Mouse (Mus musculus): ENCODE measurements around the gene Nxn. TPM values are rescaled to one million over a fixed set of nuclear protein-coding genes. Genes with fewer than 3 reads are reported as not detected.

The Nxn gene
- total RNA-seq (2022): 10 to 100 TPM in 3 of 4 experiments, 1 to 10 TPM in 1; 9.2 to 12.2 (median 10.6) TPM

DNA sequence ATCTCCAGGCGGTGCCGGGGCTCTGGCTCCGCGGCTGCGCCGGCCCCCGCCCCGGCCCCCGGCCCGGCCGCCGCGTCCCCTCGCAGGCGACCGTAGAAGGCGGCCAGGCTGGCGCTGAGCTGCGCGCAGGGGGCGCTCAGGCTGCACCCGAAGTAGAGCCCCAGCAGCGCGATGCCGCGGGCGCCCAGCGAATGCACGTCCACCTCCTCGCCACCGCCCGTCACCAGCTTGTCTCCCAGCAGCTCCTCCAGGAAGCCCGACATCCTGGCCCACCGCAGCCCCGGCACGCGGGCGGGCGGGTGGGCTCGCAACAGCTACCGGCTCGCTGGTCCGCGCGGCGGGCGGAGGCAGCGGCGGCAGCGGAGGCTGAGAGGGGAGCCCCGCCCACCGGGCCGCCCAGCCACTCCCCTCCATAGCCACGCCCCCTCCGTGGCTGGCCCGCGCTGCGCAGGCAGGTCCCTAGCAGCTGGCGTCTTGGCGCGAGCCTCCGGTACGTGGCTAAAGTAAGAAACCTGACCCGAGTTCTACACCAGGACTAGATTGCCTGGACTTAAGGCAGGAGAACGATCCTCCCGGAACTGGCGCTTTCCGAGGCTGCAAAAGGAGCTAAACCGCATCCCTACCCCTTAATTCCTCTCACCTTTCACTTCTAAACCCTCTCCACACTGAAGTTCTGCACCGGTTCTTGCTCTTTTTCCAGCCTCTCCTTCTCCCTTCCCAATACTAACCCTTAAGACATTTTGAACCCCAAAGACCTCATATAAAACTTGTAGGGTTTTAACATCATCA, at the start of gene Nxn:
Gene Nxn, minus strand, starts transcription at position 343 of the 789 bp plus-strand sequence.
- DNase-seq (ENCODE audit: low spot score in 2 of 2): peak in 1 of 2 experiments; percentile 72

DNA sequence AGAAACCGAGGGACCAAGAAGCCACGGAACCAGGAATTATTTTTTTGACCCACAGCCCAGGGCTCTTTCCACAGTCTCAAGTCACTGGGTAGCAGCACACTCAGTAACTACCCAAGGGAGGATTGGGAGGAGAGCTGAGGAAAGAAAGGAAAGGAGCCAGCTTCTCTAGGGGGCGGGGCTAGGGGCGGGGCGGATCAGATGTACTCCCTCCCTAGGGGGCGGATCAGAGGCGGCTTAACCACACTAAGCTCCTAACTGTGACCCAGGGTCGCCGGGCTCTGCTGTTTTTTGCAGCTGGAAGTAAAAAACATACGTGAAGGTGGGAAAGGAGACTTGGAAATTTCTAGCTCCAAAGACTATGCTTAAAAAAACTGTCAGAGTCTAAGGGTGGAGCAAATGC, 47.3 kb upstream of the Nxn start:
- DNase-seq (ENCODE audit: low spot score in 2 of 2): no peak

DNA sequence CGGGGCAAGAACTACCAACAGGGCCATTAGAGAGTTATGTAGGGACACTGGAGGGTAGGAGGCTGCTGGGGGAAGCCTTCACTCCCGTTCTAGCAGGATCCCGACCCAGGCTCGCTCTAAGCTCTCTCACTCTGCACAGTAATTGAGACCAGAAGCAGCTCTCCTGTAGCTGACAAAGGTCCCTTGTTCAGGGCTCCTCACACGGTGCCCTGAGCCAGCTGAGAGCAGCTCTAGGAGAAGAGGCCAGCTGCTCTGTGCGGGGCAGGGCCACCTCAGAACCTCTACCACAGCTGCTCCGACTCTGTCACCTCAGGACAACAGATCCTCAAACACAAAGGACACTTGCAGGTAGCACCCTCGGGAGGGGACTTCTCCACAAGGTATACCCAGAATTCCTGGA, 46.5 kb upstream of the Nxn start:
- DNase-seq (ENCODE audit: low spot score in 2 of 2): no peak

DNA sequence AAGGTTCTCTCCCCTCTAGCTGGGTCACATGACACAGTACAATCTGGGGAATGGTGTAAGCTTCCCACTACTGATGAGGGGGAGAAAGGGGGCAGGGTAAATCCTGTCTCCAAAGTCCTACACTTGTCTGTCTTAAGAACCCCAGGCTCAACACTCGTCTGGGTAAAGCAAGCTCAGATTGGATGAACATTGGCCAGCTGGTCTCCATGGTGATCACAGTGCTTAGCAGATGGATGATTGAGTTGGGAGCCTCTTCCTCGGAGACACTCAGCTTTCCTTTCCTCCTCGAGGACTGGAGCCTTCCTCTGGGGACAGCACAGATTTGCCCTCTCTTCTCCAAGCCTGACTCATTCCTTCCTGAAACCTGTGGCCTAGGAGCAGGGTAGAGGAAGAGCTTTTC, 40.7 kb upstream of the Nxn start:
- peak; percentile 68 to 74 for DNase-seq (ENCODE audit: low spot score in 2 of 2)

DNA sequence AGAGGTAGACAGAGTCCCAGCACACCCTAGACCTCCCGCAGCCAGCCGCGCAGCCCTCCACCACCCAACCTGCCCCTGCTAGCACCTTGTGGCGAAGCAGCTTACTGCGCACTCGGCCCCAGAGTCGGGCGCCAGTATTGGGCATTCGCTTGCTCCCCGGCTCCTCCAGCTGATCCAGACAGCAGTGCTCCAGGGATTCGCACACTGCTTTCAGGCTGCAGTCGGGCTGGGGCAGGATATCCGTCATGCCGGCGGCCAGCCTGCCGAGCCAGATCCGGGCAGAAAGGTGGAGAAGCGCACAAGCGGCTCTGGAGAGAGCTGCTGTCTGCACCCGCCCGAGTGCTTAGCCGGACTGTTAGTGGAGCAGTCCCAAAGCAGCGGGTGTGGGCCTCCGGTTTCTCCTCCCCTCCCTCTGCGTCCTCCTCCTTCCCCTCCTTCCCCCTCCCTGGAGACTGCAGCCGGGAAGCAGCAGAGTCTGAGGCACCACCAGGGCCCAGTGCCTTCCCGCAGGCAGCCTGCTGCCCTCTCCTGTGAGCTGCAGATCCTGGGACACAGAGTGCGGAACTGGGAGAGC, 38.0 kb upstream of the Nxn start:
- no peak for DNase-seq (ENCODE audit: low spot score in 2 of 2)

DNA sequence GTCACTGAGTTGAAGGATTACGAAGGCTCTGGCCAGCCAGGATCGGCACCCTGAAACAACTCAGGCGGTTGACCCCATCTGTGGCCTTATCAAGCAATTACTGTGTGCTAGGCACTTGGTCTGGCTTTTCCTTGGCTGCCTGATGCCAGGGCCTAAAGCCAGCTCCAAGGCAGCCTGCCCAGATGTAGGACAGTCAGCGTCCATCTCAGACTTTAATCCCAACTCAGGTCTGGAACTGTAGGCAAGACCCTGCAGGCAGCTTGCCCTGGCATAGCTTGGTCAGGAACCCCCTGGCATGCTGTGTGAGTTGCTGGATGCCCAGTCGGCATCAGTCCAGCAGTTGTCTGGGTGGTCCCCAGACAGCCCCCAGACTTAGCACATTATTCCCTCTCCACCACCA, 37.1 kb upstream of the Nxn start:
- DNase-seq (ENCODE audit: low spot score in 2 of 2): no peak

DNA sequence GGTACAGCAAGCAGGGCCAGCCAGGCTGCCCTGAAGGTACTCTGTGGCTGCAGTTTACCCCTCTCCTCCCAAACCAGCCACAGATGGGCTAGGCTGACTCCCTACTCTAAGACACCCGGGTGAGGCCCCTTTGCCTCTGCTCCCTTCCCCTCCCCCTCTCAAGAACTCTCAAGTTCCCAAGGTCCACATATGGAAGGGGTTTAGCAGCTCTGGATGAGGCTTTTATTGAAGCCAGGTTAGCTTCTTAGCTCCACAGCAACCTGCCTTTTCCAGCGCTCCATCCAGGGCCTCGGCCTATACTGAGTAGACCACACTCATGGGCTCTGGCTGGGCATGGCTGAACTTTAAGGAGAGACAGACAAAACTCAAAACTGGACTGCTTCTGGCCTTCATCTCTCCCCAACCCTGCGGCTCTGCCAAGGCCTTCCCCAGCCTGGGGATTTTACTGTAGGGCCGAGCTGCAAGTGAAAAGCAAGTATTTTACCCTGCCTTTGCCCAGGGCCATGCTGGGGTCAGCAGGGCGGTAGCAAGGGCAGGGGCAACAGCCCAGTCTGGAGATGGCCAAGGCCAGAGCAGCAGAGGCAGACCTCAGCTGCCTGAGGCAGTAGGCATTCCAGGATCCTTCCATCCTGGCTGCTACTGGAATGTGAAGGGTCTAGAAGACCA, 31.2 kb upstream of the Nxn start:
- DNase-seq (ENCODE audit: low spot score in 2 of 2): no peak

DNA sequence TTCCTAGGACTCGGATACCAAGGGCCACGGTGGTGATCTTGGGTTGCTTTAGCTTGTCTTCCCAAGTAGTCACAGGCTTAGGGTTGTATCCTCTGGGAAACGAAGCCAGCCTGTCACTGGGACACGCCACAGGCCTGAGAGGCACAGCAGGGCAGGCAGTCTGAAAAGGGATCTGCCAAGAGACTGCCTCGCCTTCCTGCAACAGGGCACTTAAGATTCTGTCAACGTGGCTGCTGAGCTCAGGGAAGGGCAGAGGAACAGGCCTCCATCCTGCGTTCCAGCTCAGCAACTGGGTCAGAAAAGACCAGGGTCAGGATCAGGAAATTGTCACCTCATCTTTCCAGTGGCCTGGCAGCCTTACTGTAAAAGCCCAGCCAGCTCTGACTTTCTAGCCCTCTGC, 30.6 kb upstream of the Nxn start:
- no peak for DNase-seq (ENCODE audit: low spot score in 2 of 2)

DNA sequence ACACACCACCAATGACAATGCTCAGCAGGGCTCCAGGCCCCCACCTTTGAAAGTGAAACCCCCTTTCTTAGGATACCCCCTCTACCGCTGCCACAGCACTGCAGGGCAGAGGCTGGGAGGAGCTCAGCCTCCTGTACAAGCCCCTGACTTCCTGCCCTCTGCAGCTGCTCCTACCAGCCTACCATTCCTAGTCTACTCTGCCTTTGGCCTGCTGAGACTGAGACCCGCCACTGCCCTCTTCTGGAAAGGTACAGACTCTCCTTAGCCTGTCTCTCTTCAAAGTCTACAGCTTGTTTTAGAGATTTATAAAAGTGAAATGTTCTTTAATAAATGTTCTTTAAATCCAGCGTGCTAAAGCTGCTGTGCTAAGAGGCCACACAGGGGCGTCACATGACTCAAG, 30.1 kb upstream of the Nxn start:
- no peak for DNase-seq (ENCODE audit: low spot score in 2 of 2)

DNA sequence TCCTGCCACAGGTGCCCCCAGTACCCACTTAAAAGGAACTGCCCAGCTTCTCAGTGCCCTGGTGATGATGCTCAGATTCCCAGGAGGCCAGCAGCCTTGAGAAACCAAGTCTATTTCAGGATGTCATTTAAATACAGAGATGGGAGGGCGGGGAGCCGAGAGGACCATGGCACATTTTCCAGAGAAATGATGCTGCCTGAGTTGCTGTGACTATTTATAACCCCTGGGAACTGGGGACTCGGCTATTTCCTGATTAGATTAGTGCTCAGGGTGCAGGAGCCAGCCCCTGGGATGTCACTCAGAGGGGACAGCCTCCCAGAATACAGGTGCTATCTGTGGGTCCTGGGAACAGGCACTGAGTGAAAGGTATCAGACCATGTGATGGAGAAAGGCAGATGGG, 28.8 kb upstream of the Nxn start:
- DNase-seq (ENCODE audit: low spot score in 2 of 2): no peak

DNA sequence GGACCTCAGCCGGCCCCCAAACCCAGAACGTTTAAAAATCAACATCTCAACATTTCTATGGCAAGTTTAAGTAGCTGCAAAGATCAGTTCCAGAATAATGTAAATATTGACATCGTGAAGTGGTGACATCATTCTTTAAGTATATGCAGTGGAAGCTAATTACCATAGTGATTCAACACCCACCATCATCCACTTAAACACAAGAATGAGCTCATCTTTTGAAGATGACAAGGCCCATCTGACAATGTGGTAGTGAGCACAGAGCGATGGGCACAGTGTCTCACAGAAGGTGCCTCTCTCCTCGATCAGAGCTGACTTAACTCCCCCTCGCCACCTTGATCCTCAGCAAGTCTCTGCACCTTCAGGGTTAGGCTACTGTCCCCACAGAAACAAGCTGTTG, 26.8 kb upstream of the Nxn start:
- no peak for DNase-seq (ENCODE audit: low spot score in 2 of 2)

DNA sequence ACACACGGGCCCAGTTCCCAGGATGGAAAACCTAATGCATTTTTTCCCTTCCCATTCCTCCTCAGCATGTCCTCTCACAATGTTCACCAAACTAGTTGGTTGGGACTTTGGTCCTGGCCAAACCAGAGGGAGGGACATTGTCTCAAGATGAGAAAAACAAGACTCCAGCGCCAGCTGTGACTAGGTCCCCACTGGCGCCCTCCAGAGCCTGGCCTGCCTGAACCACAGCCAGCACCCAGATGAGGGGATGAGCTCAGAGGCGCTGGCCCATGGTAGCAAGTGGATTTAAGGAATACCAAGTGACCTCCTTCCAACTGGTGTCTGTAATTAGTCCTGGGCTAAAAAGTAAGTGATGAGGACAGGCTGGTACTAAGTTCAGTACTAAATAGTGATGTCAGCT, 22.0 kb upstream of the Nxn start:
- no peak for DNase-seq (ENCODE audit: low spot score in 2 of 2)

DNA sequence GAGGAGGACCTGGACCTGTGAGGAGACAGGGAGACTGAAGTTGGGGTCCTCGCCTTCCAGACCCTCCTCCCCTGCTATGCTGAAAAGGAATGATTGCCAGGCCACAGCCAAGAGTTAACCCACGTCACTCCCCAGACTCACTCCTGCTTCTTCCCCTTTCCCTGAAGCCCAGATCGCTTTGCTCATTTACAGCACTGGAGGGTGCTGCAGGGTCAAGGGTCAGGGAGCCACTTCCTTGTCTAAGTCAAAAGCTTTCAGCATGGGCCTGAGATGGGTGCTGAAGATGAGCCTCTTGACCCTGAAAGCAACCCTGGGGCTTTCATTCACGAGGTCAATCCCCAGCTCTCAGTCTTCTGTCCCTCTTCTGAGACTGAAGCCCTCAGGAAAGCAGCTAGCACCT, 20.2 kb upstream of the Nxn start:
- DNase-seq (ENCODE audit: low spot score in 2 of 2): no peak

DNA sequence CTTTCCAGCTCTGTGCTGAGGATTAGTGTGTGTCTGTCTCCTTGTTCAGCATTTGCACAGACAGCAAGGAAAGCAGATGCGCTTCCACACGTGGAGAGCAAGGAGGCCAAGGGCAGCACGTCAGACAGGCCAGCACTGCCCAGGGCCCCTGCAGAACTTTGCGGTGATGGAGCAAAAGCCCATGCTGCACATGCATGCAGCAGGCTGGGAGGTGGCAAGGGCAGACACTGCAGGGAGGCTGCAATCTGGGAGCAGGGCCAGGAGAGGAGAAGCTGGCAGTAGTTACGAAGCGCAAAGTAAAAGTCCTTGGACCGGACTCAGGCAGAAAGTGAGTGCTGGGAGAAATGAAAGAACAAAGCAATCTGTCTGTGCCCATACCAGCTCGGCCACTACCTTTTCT, 19.5 kb upstream of the Nxn start:
- peak in 1 of 2 experiments; percentile 61 for DNase-seq (ENCODE audit: low spot score in 2 of 2)

DNA sequence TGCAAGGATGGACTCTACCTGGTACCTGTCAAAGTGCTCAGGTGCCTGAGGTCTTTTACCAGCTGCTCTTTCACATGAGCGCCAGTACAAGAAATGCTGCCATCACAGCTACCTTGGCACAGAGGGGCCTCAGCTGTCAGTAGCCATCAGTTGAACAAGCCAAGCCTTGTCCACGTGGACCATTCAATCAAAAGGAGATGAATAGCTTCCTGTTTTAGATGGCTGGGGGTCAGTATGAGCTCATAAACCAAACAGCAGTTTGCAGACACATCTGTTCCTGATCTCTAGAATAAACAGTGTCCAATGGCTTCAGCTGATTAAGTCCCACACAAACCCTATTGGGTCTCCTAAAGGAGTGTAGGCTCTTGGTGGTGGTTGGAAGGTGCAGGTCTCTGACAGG, 17.0 kb upstream of the Nxn start:
- no peak for DNase-seq (ENCODE audit: low spot score in 2 of 2)

DNA sequence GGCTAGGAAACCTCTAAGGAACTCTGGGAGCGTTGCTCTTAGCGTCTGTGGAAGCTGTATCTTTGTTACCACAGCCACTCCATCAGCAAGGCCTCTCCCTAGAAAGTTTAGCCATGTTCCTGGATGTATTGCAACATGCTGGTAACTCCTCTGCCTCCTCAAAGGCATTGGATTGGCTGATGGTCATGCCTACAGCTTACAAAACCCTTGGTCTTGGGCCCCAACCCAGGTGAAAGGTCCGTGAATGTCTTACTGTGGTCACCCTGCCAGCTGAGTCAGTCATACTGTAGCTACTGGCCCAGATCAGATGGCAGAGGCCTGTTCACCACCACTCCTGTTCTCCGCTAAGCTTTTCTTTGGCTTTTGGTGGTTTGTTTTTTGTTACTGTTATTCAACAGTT, 16.1 kb upstream of the Nxn start:
- DNase-seq (ENCODE audit: low spot score in 2 of 2): no peak

DNA sequence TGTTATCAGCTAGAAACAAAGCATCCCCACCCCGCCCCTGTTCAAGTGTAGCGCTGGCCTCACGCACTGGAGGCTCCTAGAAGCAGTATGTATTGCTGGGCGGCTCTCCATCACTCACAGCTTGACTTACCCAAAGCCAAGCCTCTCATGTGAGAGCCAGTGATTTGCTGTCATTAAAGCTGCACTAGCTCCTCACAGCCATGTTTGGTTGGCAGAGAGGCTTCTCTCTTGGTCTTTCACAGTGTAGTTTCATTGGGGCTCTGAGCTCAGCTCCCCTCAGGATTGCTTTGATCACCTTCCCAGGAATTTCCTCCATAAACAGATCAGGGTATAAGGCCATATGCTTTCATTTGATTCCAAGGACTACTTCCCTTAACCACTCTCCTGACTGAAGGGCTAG, 14.3 kb upstream of the Nxn start:
- DNase-seq (ENCODE audit: low spot score in 2 of 2): no peak

DNA sequence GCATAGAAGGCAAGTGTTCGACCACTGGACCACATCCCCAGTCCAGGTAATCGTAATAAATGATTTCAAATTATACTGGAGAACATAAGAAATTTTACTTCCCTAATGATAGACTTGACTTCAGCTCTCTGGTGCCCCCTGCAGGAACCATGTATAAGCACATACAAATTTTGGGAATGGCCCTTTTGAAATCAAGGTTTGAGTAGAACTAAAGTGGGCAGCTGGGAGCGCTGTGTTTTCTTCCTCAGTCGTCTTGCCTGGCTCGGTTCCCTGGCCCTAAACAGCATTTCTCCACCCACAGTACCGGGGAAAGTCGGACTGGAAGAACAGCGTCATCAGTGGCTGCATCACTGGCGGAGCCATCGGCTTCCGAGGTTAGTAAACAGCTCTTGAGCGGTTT, 11.9 kb upstream of the Nxn start:
- DNase-seq (ENCODE audit: low spot score in 2 of 2): peak; percentile 36 to 64

DNA sequence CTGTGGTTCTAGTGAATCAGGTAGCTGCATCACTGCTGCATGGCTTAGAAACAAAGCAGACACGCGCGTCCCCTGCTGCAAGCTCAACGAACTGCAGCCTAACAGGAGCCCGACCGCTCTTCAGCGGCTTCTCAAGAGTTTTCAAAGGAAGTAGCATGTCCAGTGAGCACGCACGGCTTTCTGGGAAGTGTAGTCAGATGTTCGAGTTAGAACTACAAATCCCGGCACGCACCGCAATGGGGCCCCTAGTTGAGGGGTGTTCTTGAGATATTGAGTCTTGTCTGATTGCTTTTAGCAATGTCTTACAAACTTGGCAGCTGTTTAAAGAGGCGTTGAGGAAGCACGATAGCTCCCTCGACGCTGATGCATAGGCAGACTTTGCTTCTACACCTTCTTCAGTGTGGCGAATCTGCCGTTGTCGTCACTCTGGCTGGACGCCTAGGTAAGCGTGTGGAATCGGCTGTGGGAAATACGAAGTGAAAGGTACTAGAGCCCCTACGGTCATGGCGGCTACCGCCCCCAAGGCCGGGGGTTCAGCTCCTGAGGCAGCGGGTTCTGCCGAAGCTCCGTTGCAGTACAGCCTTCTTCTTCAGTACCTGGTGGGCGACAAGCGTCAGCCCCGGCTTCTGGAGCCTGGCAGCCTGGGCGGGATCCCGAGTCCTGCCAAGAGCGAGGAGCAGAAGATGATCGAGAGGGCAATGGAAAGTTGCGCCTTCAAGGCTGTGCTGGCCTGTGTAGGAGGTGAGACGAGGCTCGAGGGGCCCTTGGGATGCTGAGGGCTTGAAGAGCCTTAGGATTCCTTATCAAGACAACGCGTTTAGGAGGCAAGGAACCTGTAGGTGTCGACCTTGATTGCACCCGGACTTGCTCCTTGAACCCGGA, 8.0 kb upstream of the Nxn start, which contains the start of gene Timm22:
Gene Timm22, plus strand, starts transcription at position 251 of the 882 bp plus-strand sequence.
- DNase-seq (ENCODE audit: low spot score in 2 of 2): peak; percentile 96 to 99

DNA sequence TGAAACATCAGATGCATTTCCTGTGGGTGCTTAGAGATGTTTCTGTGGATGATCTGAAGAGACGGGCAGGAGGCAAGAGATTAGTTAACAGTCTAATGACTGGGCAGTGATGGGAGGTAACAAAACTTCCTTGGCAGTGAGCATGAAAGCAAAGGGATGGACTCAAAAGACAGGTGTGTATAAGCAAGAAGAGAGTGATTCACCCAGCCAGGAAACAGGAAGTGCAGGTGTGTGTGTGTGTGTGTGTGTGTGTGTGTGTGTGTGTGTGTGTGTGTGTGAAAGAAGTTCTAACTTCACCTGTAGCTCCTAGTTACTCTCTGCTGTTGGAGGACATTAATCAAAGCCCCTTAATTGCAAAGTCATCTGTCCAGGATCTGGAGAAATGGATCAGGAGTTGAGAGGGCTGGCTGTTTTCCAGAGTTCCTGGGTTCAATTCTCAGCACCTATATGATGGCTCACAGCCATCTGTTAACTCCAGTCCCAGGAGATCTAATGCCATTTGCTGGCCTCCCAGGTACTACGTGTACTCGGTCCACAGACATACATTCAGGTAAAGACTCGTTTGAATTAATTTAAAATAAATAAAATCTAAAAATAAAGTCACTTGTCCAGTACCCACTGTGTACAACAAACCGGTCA, 6.8 kb upstream of the Nxn start:
- DNase-seq (ENCODE audit: low spot score in 2 of 2): no peak

DNA sequence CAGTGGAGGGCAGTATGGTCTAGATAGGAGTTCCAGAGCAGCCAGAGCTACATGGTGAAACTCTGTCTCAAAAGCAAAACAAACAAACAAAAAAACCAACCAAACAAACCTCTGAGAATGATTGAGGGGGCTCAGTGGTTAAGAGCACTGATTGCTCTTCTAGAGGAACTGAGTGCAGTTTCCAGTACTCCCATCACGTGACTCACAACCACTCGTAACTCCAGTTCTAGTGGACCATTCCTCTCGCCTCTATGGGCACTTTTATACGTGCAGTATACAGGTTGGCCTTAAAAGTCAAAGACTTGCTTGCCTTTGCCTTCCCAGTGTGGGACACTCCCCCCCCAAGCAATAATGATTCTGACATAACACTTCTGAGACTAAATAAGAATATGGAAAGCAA, 6.2 kb upstream of the Nxn start:
- DNase-seq (ENCODE audit: low spot score in 2 of 2): no peak
